Mouse (Mus musculus) gastrocnemius, adult 18-20 months (tissue): ENCODE measurements around the gene Rhobtb1. TPM values are rescaled to one million over a fixed set of nuclear protein-coding genes. Genes with fewer than 3 reads are reported as not detected.

Experiments used
- DNase-seq: peaks from one replicate; pipeline ENCODE4 v3.0.0; 2021; ENCODE audit warnings: low spot score
- total RNA-seq, 2 experiments: library from RNA; stranded (reverse); gene quantifications; 2 replicates each; pipeline ENCODE4 v1.2.3; 2021

The Rhobtb1 gene
- total RNA-seq, 2 experiments from 2014 or later, result 28.5 to 42.2 TPM

DNA sequence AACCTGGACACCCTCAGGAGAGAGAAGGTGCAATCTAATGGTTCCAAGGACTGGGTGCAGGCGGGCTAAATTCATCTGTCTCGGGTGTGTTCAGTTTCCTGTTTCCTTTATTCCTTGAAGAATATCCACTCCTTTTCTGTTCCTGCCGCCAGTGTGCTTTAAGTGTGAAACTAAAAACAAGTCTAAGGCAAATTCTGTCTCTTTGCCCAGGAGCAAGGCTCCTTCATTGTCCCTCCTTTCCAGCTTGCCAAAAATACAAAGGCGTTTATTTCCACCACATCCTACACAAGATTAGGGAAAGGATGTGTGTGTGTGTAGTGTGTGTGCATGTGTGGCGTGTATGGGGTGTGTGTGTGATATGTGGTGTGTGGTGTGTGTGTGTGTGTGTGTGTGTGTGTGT lies 11.3 kb downstream of the Rhobtb1 start:
- no peak for DNase-seq

DNA sequence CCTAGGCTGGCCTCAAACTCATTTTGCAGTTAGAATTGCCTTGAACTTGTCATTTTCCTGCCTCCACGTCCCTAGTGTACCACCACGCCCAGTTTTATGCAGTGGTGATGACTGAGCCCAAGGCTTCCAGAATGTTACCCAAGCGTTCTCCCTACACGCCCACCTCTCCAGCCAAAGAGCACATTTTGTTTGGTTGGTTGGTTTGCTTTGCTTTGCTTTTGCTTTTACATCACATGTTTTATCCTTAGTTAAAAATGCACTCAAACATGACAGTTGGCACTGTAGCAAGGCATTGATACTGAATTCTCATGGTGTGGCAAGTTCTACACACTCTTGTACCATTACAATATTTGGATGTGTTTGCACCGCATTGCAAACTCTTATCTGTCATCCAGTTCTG lies 12.0 kb downstream of the Rhobtb1 start:
- no peak for DNase-seq

DNA sequence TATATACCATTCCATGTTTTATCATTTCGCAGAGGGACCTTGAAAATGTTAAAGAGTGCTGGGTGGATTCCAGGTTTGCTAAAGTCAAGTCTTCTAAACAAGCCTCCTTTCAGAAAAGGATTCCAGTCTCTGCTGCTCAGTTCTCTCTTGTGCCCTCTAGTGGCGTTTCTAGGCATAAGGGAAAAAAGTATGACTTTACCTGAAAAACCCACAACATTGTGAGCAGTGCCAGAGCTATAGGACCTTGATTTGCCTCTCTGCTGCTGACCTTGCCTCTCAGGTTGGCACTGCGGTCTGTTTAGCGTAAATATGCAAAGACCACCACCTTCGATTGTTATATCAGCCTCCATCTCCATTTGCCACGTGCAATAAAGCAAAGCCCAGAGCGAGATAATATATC lies 13.9 kb downstream of the Rhobtb1 start:
- DNase-seq, result peak; percentile 14

DNA sequence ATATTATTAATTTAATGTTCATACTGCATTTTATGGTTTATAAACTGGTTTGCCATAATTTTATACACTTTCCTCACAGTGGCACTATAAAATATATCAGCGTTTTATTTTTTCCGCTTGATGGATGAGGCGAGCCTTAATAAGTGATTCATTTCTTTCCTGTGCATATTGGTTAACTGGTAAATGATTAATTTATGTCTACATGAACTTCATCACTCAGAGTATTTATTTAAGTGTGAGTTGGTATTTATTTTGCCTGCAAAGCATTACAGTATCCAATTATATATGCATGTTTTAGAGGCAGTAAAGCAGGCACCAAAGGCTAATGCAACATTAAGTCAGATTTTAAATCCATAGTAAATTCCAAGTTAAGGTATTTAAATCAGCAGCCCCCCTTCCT lies 14.6 kb downstream of the Rhobtb1 start:
- DNase-seq, result no peak

DNA sequence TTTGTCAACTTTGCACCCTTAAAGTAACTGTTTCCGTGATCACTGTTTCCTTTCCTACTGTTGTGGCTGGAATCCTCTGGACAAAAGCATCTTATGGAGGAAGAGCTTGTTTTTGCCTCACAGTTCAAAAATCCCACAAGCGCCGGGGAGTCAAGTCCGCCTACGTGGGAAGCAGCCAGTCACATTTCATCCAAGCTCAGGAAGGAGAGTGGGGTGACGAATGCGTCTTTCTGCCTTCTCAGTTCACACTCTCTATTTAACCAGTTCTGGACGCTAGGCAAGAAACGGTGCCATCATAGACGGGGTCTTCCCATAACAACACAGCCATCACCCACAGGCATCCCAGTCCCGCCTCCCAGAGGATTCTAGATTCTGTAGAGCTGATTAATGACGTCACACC lies 15.3 kb downstream of the Rhobtb1 start:
- DNase-seq, result no peak

DNA sequence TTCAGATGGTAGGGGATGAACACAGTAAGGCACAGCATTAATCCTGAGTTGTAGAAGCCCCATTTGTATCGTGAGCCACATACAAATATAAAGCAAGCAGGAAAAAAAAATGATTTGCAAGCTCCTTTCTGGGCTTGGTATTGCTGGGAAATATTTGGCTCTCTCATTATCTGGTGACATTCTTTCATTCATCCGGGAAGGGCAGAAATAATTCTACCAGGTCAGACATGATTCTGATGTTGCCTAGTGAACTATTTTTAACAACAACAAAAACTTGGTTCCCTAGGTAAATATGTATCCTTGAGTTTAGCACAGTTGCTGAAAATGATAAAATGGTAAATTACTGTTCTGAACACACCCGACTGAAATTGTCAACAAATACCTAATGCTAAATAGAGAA lies 21.2 kb downstream of the Rhobtb1 start:
- no peak for DNase-seq

DNA sequence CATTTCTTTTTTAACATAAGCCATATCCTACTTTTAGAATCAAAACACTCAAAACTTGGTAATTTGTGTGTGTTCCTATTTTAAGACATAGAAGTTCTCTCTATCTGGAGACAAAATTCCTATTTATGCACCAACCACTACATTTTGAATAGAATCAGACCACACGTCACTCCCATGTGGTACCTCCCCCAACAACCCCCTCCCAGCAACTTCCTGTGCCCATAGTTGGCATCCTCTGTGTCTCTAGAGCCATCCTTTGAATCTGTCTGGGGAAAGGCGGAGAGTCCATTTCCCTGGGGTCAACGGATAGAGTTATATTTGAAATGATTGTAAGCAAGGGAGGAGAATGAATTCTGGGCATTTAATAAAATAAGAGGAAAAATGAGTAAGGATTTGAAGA lies 24.9 kb downstream of the Rhobtb1 start:
- DNase-seq, result no peak

DNA sequence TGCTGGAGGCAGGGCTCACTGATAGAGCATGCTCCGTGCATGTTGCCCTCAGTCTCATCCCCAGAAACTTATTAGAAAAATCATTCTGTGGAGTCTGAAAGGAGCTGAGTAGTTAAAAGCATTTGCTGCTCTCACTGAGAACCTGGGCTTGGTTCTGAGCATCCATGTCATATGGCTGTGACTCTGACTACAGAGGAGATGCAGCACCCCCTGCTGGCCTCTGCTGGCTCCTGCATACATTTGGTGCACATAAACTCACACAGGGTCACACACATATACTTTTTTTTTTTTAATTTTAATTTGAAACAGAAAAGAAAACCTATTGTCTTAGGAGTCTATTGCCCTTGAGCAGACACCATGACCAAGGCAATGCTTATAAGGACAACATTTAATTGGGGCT lies 28.1 kb downstream of the Rhobtb1 start:
- no peak for DNase-seq

DNA sequence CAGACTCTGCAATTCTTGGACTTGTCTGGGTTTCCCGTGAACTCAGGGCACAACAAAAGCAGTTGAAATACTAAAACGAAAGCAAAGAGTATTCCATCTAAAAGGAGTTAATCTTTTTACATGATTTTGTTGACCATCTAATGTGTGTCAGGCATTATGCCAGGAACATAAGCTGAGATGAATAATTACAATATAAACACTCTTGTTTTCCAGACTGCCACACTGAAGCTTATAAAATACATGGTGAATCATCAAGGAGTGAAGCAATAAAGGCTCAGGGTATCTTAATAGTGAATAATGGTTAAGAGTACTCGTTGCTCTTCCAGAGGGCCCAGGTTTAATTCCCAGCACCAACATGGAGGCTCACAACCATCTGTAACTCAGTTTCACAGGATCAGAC lies 29.8 kb downstream of the Rhobtb1 start:
- no peak for DNase-seq

DNA sequence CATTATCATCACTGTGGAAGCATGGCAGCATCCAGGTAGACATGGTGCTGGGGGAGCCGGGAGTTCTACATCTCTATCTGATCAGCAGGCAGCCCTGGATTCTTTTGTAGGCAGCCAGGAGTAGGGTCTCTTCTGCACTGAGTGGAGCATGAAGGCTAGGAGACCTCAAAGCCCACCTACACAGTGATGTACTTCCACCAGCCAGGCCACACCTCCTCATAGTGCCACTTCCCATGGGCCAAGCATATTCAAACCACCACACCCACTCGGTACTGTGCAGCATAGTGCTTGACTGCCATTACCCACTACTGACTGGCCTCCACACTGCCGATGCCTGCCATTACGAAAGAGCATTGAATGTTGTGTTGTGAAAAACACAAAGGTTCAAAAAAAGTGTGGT lies 33.7 kb downstream of the Rhobtb1 start:
- no peak for DNase-seq

DNA sequence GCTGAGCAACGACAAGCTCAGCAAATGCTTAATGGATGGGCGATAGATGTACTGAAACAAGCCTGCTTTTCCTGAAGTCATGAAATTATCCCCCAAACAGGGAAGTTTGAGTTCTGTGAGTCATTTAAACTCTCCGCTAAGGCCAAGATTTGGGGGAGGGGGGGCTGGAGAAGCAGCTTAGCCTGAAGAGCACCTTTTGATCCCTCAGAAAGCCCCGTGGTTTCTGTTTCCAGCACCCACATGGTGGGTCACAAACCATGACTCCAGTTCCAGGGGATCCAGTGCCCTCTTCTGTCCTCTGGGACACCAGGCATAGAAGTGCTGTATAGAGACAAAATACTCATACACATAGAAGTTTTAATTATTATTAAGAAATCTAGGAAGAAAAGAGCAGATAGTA lies 34.2 kb downstream of the Rhobtb1 start:
- peak; percentile 14 for DNase-seq

DNA sequence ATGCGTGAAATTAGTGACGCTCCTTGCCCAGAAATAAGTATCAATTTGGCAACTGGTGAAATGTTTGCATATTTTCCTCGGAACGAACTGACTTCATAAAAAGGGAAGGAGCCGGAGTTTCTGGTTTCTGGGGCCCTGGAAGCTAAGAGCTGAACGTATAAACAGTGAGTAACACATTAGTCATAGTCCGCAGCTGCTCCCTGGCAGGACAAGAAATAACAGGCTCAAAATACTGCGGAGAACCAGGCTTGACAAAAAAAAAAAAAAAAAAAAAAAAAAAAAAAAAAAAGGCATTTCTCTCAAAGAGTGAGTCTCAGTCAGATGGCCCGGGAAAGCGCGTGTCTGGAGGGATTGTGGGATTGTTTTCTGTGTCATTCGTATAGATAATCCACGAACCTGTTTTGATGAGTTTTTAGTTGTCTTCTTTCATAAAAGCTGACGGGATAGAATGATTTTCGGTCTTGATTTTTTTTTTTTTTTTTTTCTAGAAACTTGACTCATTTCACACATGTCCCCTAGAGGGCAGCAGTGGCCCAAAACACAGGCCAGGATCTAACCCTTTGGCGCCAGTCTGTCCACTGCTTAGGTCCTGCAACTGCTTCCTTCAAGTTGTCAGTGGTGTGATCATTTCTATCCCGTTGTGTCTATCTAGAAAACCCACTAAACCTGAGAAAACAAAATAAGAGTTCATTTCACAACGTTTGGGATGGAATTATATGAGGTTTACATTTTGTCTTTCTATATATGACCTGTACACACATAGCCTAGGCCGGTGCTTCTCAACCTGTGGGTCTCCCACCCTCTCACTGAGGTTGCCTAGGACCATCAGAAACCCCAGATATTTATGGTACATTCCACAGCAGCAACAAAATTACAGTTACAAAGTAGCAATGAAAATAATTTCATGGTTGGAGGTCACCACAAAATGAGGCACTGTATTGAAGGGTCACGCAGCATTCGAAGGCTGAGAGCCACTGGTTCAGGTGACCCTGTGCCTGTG lies 35.0 kb downstream of the Rhobtb1 start:
- DNase-seq, result peak; percentile 76

DNA sequence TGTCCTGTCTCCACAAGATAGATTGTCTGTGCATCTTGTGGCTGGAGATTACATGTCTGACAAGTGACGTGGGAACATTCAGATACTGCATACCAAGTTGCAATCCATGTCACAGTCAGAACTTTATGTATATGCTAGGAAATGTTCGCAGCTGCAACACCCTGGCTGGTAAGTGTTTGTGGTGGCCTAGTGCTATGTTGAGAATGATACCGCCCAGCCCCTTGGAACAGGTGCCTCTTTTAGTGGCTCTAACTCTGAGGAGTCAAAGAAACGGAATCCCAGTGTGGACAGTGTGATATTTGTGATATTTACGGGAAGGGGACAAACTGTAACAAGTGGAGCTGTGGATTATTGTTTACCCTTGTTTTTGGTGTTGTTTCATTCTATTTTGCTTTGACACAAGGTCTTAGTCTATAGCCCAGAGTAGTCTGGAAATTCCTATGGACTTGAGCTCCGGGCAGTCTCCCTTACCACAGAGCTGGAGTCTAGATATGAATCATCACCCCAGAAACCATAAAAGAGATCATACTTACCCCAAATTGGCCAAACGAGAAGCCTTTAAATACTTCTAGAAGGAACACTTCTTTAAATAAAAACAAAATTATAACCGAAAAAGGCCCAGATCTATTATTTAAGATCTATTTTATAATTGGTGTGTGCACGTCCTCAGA lies 36.7 kb downstream of the Rhobtb1 start:
- DNase-seq, result no peak

DNA sequence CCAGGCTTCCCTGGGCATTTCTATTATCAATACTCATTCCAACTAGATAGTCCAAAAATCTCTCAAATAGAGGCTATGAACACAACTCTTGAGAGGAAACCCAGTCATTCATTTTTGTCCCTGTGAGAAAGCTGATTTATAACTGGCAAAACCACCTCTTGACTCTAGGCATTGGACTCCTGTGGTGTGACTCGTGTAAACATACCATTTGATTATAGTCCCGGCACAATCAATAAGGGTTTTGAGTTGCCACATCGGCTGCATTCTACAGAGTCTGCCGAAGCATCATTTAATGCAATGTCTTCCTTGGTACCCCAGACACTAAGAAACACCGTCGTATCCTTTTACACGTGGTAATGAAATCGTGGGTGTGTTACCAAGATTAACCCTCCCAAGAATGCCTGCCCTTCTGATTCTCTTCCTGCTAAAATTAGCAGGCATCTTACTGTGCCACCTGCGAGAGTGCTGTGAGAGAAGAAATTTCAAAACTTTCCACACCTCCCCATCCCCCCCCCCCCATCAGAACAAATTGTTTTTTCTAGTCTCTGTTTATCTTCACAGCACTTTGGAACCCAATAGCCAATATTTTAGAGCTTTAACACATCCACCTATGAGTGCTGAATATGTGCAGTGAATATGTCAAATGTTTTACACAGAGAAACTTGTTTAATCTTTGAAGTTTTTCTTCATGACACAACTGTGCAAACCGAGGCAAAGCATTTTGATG lies 39.4 kb downstream of the Rhobtb1 start:
- DNase-seq, result no peak

DNA sequence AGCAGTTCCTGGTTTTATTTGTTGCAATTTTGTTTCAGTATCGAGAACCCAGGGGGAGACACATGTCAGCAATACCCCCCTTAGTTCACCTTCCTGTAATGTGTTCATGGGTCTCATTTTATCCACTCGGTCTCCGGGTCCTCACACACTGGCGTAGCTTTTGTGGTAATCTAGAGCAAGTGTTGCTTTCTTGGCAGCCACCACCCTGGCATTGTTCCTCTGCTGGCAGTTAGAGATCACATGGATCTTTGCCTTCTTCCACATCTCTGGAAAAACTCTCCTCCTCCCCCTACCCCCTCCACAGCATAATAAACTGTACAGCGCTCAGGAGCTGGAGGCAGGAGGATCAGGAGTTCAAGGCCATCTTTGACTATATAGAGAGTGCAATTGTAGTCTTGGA lies 41.0 kb downstream of the Rhobtb1 start:
- DNase-seq, result no peak

DNA sequence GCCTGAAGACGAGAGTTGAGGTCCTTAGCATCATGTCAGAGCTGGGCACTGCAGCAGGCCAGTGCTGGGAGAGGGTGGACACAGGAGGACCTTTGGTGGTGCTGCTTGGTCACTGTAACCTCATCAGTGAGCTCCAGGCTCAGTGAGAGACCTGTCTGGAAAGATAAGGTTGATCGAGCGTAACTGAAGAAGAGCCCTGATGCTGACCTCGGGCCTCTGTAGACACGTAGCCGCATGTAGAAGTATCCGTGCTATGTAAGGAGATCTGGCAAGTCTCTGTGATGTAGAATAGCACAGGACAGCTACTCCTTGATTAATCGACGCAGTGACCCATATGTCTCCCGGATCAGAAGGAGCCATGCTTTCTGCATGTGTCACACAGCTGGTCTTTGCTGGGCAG lies 42.5 kb downstream of the Rhobtb1 start:
- no peak for DNase-seq

DNA sequence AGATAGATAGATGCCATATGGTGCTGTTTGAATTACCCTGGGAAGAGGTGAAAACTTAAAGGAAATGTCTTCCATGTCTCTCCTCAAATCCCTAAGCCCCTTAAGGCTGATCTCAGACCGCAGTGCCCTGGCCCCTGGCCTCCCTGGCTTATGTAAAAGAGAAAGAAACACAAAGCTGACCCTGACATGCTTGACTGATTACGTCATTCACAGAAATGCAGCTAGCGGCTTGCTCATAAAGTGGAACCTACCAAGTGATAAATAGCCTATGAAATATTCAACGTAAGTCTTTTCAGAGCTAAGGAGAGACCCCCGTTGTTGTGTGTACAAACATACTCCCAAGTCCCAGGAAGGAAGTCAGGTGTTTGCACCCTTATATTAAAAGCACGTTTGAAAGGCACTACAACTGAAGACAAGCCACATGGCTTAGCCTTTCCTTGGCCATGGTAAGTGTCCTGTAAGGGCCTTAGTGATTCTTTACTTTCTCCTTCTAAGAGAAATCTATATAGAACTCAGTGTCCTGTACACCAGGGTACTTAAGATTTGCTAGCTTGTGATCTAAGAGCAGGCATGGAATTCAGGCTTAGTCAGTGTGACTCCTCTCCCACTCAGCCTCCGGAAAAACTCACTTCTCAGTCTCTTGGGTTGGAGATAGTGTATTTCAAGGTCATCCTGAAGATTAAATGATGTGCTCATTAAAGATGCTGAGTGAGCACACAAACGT lies 53.6 kb downstream of the Rhobtb1 start:
- no peak for DNase-seq

DNA sequence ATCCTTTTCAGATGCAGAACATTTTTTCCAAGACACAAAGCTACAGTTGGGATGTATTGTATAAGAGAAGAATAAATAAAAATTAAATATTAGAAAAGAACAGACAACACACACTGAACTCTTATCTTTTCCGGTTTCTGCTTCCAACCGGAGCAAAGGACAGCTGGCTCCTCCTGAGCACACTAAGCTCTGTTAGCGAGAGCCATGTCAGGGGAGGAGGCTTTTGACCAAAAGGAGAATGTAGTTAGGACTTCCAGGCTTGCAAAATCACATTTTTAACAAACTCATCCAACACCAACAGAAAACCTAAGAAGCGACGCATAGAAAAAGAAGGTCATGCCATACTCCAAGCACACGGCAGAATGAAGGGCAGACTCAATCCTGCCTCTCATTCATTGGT lies 54.8 kb downstream of the Rhobtb1 start:
- DNase-seq, result no peak

DNA sequence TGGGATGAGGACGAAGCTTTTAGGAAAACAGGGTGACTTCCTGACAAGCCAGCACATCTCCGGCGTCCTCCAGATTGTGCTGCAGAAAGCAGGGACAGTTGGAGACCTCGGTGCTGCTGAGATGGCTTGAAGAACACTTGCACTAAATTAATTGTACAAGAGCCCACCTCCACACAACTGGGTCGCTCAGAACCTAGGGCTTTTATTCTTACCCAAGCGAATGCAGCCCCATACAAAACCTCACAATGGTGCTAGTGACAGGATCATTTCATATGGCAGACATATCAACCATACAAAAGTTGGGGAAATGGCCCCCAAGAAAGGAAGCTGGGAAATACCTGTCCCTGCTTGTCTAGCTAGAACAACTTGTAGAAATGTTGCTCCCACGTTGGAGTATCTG lies 56.2 kb downstream of the Rhobtb1 start:
- DNase-seq, result no peak

DNA sequence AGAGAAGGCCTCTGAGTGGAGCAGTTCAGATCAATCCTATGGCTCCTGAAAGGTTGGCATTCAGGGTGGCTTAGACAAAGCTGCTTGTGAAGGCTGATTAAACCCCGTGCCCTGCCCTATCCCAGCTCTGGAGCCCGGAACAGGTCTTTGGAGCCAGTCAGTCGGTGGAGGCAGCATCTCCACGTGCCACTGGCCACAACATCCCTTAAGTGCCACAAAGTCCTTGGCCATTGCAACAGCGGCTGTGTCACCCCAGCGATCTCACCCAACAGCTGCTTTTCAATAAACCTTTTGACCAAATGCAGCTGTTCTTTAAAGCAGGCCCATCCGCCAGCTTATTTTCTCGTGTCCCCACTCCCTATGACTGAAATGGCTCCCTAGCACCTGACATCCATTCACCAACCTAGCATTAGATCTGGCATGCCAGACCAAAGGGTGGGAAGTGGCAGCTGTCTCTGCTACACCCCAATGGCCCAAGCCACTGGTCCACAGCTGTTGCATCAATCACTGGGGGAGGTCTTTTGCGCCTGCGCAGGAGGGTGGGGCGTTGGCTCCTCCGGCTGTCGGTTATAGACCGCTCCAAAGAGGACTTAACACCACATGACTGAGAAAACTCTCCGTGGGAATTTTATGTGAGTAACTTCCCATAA lies 56.9 kb downstream of the Rhobtb1 start:
- no peak for DNase-seq

DNA sequence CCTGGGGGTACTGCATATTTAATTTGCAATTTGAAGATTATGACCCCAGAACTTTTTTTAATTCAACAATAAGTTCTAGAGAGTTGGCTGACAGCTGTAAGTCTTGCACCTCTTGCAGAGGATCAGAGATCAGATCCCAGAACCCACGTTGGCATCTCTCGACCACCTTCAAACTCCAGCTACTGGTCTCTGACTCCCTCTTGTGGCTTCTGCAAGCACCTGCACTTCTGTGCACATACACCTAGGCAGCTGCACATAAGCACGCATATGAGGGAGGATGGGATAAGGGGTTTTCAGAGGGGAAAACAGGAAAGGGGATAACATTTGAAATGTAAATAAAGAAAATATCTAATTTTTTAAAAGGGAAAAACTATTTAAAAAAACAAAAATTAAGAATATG lies 57.5 kb downstream of the Rhobtb1 start:
- DNase-seq, result no peak
